Comparison of ENCODE assay signal across 8 mouse cellular contexts in genomic region chr3:142764995-142765777, GRCm38 (mm10). TPM values are rescaled to one million over a fixed set of nuclear protein-coding genes. Genes with fewer than 3 reads are reported as not detected.
A peak's percentile ranks its signal among the peaks of the same experiment; 100 is the strongest.
DNase-seq lines count a peak whose midpoint lies in the region; ATAC-seq and TF ChIP-seq lines count a peak whose summit lies in the region.

Gene Gtf2b, plus strand, starts transcription at chr3:142765045.

- ATAC-seq in embryonic facial prominence, embryonic 15.5 days (ENCODE audit: insufficient number of reproducible peaks, low FRiP score, low TSS enrichment, low read depth): peak; percentile 98
- peak; percentile 99 for ATAC-seq in kidney, embryonic 14.5 days (ENCODE audit: low FRiP score, low TSS enrichment)
- peak; percentile 98 for ATAC-seq in limb, embryonic 15.5 days (ENCODE audit: insufficient number of reproducible peaks, low FRiP score, low TSS enrichment, low read depth)

- H3K4me2 ChIP-seq in embryonic facial prominence, embryonic 15.5 days (replicated peaks): peak within 1 kb of the TSS; percentile 69
- H3K4me2 ChIP-seq in kidney, embryonic 14.5 days (replicated peaks; ENCODE audit: low read depth, low read length): peak within 1 kb of the TSS; percentile 90
- H3K4me2 ChIP-seq in limb, embryonic 15.5 days: peak within 1 kb of the TSS; percentile 62

- H3K4me1 ChIP-seq in bone marrow, adult 2 months (ENCODE audit: control insufficient read depth, insufficient read depth, low read length): peaks cover 2% of the 10 kb centered on the region
- peaks cover 9% of the 10 kb centered on the region for H3K4me1 ChIP-seq in embryonic facial prominence, embryonic 15.5 days
- peaks cover 10% of the 10 kb centered on the region for H3K4me1 ChIP-seq in kidney, embryonic 14.5 days (ENCODE audit: control insufficient read depth, insufficient read depth, low read length)
- H3K4me1 ChIP-seq in limb, embryonic 15.5 days: peaks cover 12% of the 10 kb centered on the region

- peak within 1 kb of the TSS; percentile 96 for H3K4me3 ChIP-seq in bone marrow, adult 2 months (replicated peaks; ENCODE audit: control insufficient read depth, low read depth, low read length)
- H3K4me3 ChIP-seq in embryonic facial prominence, embryonic 15.5 days (replicated peaks): peak within 1 kb of the TSS; percentile 90
- H3K4me3 ChIP-seq in kidney, embryonic 14.5 days (ENCODE audit: low read length): peak within 1 kb of the TSS; percentile 79
- H3K4me3 ChIP-seq in limb, embryonic 15.5 days: peak within 1 kb of the TSS; percentile 87

- under 1% methylated on average over 64 of the region's 64 CpGs for WGBS in bone marrow, adult 2 months
- under 1% methylated on average over 64 of the region's 64 CpGs for WGBS in embryonic facial prominence, embryonic 15.5 days
- WGBS in kidney, embryonic 14.5 days: under 1% methylated on average over 64 of the region's 64 CpGs
- WGBS in limb, embryonic 15.5 days: under 1% methylated on average over 64 of the region's 64 CpGs

- H3K27ac ChIP-seq in bone marrow, adult 2 months (ENCODE audit: control insufficient read depth, insufficient read depth, low read depth, low read length, poor library complexity): peak within 1 kb of the TSS; percentile 89
- peak within 1 kb of the TSS; percentile 90 for H3K27ac ChIP-seq in embryonic facial prominence, embryonic 15.5 days (replicated peaks)
- H3K27ac ChIP-seq in kidney, embryonic 14.5 days (ENCODE audit: low read depth, low read length): 0 out of 2 replicates have a peak within 1 kb of the TSS, but pooled peaks have one; percentile 31
- H3K27ac ChIP-seq in limb, embryonic 15.5 days: peak within 1 kb of the TSS; percentile 89

- H3K9me3 ChIP-seq in embryonic facial prominence, embryonic 15.5 days (replicated peaks): no peaks in the 10 kb centered on the region
- no peaks in the 10 kb centered on the region for H3K9me3 ChIP-seq in kidney, embryonic 14.5 days (ENCODE audit: control insufficient read depth, low read length)
- H3K9me3 ChIP-seq in limb, embryonic 15.5 days: no peaks in the 10 kb centered on the region

- no peaks in the 10 kb centered on the region for H3K36me3 ChIP-seq in embryonic facial prominence, embryonic 15.5 days
- H3K36me3 ChIP-seq in kidney, embryonic 14.5 days (ENCODE audit: control insufficient read depth, insufficient read depth, low read length): no peaks in the 10 kb centered on the region
- no peaks in the 10 kb centered on the region for H3K36me3 ChIP-seq in limb, embryonic 15.5 days

- no peaks in the 10 kb centered on the region for H3K27me3 ChIP-seq in embryonic facial prominence, embryonic 15.5 days
- H3K27me3 ChIP-seq in kidney, embryonic 14.5 days (ENCODE audit: control insufficient read depth, insufficient read depth, low read length): no peaks in the 10 kb centered on the region
- no peaks in the 10 kb centered on the region for H3K27me3 ChIP-seq in limb, embryonic 15.5 days

- peak; percentile 95 for DNase-seq in 416B (ENCODE audit: low read depth)
- peak; percentile 91 for DNase-seq in heart, adult 9 months (ENCODE audit: low spot score in 2 of 2)
- peak; percentile 63 to 88 for DNase-seq in monocyte, adult 2 months (ENCODE audit: low read depth in 1 of 2, low spot score in 2 of 2)
- DNase-seq in spleen, postnatal 36 days (ENCODE audit: low spot score in 2 of 2): peak; percentile 91 to 92

- TF ChIP-seq POLR2A in bone marrow, adult 2 months (IDR thresholded peaks at IDR 0.05; ENCODE audit: borderline replicate concordance, control insufficient read depth, low read depth, low read length): peak; percentile 99

- H3K9ac ChIP-seq in embryonic facial prominence, embryonic 15.5 days: peak within 1 kb of the TSS; percentile 93
- peak within 1 kb of the TSS; percentile 85 for H3K9ac ChIP-seq in kidney, embryonic 14.5 days (ENCODE audit: low read depth, low read length)
- peak within 1 kb of the TSS; percentile 82 for H3K9ac ChIP-seq in limb, embryonic 15.5 days

- peak; percentile 4; the same call in 1 of the 2 replicates for TF ChIP-seq CTCF in bone marrow, adult 2 months (IDR thresholded peaks at IDR 0.05; ENCODE audit: control insufficient read depth, insufficient read depth, low read length)

RNA-seq across cellular contexts. Expression of gene Gtf2b, which starts in this region (rescaled TPM):
- polyA plus RNA-seq in bone marrow, adult 2 months (2011; ENCODE audit: insufficient read depth, insufficient read length, low replicate concordance, missing spikeins): 15.2 and 17.4 TPM in 2 replicates
- polyA plus RNA-seq in embryonic facial prominence, embryonic 15.5 days (2015; fragmentation: Nextera tagmentation; extraction: Ambion mirVana): 79.6 and 81.5 TPM in 2 replicates
- 81.6 and 106 TPM in 2 replicates for polyA plus RNA-seq in kidney, embryonic 14.5 days (2014; fragmentation: Nextera tagmentation; extraction: Ambion mirVana)
- polyA plus RNA-seq in limb, embryonic 15.5 days (2015; fragmentation: Nextera tagmentation; extraction: Ambion mirVana): 74.5 TPM in 2 replicates

Comparison
In these comparisons a context has a peak if more than half of its experiments do, and no peak if none do; other contexts are left out.
1. Peak in every context shown above with its lines: DNase-seq, ATAC-seq, H3K4me3 ChIP-seq and H3K27ac ChIP-seq.
2. H3K27ac ChIP-seq: peak in every context shown above with its lines; median percentile 90 in embryonic facial prominence, embryonic 15.5 days; 89 in bone marrow, adult 2 months; 89 in limb, embryonic 15.5 days; 31 in kidney, embryonic 14.5 days.